Mouse (Mus musculus) CD4-positive, CD25-positive, alpha-beta regulatory T cell, adult 2 months (primary cell): ENCODE results near the gene Pik3r6.
A peak's percentile ranks its signal among the peaks of the same experiment; 100 is the strongest.

ENCODE experiments used
- DNase-seq: peaks from one replicate; pipeline ENCODE4 v3.0.0-alpha.2; 2012; ENCODE audit warnings: low read depth, low spot score

Pik3r6 gene

DNA sequence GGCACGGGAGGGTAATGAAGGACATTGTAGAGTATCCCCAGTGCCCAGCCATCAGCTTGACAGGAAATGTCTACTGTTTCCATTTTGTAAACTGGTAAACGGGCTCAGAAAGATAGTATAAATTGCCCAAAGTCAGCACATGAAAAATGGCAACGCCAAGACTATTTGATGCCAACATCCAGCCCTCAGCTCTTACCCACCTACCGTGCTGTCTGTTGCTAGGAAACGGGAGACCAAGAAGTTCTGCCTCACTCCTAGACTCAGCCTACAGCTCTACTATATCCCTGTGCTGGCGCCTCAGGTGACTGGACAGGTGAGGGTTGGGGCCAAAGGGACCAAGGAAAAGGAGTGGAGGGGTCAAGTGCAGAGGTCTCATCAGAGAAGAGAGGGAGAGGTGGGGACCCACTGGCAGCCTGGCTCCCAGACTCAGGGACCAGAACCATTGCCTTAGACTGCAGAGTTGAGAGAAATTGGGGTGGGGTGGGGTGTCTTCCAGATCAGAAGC, 31.2 kb downstream of the Pik3r6 start:
- DNase-seq, result no peak

DNA sequence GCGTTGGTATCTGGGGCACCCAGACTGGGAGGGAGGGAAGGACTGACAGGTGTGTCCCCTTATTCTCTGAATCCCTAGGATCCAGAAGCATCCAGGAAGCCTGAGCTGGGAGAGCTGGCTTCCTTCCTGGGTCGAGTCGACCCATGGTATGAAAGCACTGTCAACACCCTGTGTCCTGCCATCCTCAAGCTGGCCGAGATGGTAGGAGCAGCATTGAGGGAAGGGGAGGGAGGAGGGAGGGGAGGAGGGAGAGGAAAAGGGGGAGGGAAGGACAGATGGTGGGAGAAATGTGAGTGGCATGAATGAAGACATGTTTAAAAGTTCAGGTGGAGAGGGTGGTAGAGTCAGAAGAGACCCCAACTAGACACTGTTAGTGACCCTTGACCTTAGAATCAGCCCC, 33.2 kb downstream of the Pik3r6 start:
- DNase-seq, result no peak

DNA sequence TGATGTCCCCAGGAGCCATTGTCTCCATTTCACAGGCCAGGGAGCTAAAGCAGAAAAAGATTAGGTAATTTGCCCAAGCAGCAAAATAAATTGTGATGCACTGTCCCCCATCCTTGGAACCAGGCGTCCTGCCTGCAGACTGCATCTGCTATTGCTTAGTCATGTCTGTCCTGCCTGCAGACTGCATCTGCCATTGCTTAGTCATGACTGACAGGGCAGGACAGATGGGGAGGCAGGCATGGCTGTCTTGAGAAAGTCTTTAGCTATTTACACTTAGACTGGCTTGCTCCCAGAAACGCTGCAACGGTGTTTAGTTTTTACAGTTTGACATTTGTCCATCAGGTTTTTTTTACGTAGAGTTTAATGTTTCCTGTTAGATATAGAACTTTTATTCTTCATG, 33.6 kb downstream of the Pik3r6 start:
- DNase-seq, result no peak

DNA sequence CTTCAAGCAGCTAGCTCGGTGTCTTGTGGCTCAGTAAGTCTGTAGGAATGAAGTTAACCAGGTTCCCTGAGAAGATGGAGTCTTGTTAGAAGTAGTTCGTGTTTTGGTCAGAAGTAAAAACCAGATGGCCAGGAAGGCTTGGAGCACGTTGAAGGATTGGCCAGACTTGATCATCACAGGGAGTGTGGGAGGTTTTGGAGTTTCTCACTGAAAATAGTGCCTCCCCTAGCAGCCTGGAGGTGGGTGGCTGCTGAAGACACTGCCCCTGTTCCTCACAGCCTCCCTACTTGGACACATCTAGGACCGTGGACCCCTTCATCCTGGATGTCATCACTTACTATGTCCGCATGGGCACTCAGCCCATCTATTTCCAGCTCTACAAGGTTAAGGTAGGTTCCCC, 36.8 kb downstream of the Pik3r6 start:
- DNase-seq, result no peak

DNA sequence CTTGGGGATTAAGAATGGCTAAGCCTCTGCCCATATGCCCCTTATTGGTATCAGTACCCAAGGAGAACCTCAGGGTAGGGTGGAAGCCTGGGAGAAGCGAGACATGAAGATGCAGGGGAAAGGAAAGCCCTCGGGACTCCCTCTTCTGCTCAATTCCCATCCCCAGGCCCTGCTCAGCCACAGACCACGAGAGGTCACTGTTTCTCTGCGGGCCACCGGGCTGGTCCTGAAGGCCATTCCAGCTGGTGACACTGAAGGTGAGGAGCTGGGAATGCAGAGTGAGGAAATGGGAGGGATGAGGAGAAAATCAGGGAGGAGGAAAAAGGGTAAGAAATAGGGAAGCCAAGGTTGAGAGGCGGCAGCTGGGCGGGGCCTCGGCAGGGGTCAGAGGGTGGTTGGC, 41.7 kb downstream of the Pik3r6 start:
- DNase-seq, result no peak

DNA sequence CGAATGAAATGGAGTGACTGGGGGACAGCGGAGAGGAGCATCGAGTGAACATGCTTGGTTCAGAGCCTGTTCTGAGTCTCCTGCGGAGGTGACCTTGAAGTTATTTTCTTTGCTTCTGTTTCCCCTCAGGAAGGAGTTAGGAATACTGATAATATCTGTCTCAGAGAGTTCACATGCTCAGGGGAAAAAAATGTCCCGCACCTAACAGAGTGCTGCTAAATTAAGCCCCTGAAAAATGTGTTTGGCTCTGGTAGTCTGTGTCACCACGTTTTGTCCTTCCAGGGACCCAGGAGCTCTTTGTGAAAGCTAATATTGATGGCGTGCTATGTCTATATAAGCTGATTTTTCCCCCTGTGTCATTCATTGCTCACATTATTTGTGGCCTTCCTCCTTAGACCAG, 42.4 kb downstream of the Pik3r6 start:
- DNase-seq, result no peak

DNA sequence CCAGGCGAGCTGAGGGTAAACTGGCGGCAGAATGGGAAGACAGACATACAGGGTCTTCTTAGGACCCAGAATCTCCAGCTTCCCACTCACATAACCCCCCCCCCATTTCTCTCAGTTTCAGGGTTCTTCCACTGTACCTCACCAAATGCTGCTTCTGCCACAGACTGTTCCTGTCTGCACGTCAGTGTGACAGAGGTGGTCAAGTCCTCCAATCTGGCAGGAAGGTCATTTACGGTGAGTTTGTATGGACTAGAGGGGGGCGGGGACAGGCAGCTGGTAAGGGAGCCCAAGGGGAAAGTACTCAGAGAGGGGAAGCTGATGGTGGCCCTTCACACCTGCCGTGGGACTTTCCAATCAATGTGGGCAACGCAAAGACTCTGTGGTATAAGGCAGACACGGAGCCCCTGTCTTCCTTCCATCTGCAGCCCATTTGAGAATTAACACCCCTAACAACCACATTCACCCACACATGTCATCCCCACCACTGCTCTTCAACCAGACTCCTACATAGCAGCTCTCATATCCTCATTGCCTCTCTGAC, 42.9 kb downstream of the Pik3r6 start:
- no peak for DNase-seq

DNA sequence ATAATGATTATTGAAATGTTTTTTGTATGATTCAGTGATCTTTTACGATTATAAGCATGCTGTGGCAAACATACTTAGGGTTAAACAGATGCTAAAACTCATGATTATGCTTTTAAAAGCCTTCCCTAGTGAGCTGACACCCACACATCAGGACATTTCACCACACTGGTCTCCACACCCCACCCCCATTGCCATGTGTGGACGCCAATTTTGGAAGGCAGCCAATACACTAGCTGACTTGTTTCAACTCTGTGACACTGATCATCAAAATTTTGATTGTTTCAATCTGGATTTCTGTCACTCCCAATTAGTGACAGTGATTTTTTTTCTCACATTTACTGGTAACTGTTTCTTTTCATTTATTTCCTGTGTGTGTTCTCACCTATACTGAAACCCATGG, 44.7 kb downstream of the Pik3r6 start:
- DNase-seq, result no peak

DNA sequence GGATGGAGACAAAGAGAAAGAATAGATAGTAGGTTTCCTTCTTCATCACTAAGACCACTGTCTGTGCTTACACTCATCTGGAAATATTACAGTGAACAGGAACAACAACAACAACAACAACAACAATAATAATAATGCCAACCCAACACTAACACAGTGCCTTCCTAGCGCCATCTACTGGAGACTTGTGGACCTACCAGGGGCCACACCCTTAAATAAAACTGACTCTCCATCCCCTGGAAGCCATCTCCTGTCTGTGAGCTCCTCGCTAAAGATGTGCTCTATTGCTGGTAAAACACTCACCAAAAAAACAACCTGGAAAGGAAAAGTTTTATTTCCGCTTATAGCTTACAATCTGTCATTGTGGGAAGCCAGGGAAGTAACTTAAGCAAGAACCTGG, 46.8 kb downstream of the Pik3r6 start:
- peak; percentile 71 for DNase-seq

DNA sequence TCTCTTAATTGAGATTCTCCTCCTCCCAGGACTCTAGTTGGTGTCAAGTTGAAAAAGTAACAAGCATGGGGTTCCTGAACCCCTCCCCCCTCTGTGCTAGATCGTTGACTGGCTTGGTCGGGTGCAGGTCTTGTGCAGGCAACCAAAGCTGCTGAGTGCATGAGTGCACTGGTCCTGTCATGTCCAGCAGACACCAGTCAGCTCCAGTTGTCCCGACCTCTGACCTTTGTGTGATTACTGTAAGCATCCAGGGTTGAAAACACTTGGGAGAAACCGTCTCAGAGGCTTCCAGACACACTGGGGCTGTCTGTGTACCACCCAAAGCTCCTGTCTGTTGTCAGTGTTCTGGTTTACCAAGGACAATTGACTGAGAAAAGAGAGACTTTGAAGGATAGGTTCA, 47.5 kb downstream of the Pik3r6 start:
- no peak for DNase-seq

DNA sequence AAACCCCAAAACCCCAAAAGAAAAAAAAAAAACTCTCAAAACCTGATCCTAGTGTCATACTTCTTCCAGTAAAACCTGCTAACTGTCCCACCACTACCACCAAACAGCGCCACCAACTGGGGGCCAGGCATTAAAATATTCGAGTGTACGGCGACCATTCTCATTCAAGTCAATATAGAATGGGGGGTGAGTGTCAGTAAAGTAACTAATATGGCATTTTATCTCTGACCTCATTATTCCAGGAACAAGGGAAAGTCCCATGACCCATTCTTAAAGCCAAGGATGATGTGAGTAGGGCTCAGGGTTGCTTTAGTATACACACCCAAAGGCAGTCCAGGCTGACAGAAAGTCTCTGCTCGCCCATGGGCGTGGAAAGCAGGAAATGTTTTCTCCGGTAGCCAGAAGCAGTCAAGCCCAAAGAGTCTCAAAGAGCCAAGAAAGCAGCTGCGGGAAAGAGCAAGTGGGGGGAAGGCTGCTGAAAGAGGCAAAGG, 51.2 kb downstream of the Pik3r6 start:
- peak; percentile 61 for DNase-seq

DNA sequence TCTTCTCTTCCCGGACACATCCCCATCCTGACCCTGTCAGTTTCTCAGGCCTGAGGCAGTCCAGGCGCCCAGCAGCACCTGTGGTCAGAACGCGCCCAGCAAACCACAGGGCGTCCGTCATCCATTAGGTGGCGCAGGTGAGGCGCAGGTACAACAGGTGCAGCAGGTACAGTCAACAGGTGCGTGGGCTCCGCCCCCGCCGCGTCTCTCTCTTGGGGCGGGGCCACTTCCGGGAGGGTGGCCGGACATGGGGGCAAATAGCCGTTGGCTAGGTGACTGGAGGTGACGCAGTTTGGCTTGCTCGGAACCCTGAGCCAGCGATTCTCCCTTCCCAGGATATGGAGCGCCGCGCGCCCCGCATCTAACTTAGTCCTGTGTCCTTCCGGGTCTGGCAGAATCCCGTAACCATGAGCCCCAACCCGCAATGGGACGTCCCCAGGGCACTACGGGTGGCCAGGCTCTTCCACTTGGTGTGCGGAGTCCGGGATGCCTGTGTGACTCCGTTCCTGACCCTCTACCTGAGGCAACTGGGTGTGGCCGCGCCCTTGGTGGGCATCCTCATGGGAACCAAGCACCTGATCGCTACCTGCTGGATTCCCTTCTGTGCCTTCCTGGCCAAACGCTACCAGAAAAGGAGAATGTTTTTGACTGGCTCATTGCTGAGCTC, 53.2 kb downstream of the Pik3r6 start, which contains the start of gene Mfsd6l:
Mfsd6l (plus strand) TSS at position 269 of the 667 bp plus-strand sequence.
- no peak for DNase-seq

DNA sequence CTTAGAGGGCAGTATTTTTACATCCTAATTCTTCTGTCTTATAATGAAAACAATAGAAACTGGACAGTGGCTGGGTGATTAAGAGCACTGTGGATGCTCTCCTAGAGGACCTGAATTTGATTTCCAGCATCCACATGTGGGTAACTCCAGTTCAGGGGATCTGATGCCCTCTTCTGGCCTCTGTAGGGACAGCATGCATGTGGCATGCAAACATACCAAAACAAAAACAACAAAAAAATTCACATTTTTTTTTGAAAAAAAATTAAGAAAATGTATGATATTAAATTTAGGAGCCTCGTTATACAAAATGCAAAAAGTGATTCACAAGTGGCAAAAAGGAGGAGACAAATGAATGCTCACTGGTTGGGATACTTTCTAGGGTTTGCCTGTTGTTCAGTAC, 56.7 kb downstream of the Pik3r6 start:
- peak; percentile 38 for DNase-seq

DNA sequence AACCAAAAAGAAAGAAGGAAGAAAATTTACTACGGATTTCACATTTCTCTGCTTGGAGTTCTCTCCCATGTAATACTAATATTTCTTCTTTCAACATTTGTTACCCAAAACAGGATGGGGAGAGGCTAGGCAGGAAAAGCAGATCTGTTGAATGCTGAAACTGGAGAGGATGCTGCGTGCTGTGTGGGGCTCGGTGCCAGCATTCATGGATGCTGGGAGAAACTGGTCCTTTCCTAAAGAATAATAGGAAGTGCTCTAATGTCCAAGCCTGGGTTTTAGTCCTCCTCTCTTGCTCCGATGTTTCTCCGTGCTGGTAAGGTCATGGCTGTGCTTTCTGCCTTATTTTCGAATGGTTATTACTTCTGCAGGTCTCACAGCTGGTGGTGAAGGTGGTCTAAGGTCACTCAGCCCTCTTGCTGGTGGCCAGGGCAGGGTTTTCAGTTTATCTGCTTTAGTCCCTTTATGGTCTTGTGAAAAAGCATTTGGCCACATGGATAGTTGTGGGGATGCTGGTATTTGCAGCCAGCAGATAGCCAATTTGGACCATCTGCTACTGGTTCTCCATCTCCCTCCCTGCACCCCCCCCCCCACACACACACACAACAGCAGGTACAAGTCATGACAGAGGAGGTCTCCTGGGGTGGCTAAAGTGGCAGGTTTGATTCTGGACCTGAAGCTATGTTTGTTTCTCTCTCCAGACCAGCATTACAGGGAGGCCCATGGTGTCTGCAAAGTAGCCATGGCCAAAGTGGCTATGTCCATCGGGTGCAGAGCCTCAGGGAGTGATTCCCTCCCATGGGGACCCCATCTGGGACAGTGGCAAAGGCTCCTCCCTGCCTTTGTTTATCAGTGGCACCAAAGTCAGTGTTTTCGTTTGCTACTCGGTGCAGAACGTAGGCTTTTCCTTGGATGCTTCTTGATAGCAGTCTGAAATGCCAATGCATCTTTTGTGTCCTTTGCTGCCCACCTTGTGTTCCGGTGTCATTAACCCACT, 59.4 kb downstream of the Pik3r6 start:
- no peak for DNase-seq

DNA sequence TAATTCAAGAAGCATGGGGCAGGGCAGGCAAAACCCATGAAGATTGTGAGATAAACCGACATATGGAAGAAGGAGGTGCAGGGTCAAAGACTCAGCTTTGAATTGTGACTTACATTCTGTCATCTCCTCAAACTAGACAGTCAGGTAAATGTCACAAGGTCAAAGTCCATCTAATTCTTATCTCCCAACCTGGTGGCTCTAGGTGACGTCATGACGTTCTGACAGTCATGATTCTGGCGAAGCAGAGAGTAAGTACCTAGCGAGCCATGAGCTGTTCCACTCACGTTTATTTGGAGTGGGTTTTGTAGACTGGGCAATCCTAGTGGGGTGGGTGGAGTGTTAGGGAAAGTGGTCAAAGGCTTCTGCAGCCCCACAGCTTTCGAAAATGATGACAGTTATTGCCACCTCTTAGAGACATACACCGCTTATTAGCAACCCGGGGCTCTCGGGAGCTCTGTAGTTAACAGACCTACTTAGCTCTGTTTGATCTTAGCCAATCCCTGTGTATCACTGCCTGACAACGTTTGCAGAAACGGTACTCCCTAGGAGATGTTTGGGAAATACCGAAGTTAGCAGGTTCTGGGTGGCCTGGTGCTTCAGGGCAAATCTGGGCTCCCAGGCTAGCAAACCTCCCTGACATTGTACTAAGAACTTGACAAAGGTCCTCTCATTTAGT, 61.7 kb downstream of the Pik3r6 start:
- no peak for DNase-seq

DNA sequence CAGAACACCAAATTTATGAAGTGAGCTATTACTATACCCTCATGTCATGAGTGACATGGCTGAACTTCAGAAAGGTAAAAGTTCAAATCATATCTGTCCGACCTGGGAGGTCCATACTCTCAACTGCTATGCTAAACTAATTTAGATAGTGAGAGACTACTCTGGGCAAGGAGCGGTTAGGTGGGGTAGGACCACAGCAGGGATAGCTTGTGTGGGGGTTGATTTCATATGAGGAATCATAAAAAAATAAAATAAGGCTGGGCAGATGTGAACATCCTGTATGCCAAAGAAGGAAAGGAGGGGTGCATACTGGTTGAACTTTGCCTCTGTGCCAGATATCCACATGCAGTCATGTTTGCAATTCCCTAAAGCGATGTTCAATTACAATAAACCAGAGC, 62.2 kb downstream of the Pik3r6 start:
- no peak for DNase-seq

DNA sequence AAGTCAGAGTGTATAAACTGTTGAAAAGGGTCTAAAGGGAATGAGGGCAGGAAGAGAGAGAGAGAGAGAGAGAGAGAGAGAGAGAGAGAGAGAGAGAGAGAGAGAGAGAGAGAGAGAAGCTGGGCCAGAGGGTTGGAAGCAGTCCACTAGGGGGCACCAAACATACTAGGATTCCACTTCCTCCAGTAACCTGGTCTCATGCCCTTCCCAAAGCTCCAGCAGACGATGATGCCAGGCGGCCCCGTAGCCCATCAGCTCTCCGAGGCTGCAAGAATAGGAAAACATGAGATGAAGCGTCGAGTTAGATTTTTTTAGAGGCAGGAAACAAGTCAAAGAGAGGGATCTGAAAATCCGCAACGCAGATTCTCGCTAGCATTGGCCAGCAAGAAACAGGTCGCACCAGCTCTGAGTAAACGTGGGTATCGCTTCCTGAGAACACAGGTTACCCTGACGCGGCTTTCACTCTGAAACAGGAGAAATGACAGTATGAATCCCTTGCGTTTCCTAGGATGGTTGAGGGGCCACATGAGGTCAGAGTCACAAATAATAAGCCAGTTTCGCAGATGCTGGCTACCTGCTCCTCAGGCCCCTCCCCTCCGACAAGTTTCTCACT, 63.7 kb downstream of the Pik3r6 start:
- peak; percentile 69 for DNase-seq

DNA sequence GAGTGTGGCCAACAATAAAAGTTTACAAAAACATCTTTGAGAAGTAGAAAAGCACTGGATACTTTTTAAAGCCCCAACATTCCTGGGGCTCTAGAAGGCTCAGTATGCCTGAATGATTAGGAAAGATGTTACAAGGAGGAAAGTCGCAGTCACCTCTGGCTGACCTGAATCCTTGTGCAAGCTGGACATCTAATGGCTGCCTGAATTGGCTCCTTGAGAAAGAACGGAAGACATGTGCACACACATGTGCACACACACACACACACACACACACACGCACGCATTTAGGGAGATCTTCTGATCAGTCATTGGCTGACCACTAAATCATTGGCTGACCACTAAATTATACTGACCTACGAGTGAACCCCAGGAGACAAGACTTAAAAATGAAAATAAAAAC, 68.0 kb downstream of the Pik3r6 start:
- DNase-seq, result no peak

DNA sequence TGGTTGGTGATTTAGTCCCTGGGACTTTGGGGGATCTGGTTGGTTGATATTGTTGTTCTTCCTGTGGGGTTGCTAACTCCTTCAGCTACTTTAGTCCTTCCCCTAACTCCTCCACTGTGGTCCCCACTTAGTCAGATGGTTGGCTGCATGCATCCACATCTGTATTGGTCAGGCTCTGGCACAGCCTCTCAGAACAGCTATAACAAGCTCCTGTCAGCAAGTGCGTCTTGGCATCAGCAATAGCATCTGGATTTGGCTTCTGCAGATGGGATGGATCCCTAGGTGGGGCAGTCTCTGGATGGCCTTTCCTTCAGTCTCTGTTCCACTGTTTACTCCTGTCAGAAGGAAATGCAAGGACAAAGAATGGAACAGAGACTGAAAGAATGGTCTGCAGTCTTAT, 74.3 kb downstream of the Pik3r6 start:
- no peak for DNase-seq

DNA sequence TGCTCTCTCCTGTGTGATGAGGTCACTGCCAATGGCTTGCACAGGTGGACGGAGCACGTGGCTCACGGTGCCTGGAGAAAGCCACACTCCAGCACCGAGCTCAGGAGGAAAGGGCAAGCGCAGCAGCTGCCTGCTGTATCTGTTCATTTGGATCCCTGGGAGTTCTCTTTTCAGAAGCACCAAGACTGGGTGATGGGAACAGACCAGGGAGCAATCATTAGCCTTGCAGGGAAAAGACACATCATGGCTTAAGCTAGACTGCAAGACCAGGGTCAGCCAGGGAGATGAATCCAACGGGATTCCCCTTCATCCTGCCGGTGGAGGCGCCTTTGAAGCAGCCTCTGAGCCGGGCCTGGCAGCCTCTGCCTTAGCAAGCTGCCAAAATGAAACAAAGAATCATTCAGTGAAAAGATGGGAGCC, 76.7 kb downstream of the Pik3r6 start:
- DNase-seq, result no peak

DNA sequence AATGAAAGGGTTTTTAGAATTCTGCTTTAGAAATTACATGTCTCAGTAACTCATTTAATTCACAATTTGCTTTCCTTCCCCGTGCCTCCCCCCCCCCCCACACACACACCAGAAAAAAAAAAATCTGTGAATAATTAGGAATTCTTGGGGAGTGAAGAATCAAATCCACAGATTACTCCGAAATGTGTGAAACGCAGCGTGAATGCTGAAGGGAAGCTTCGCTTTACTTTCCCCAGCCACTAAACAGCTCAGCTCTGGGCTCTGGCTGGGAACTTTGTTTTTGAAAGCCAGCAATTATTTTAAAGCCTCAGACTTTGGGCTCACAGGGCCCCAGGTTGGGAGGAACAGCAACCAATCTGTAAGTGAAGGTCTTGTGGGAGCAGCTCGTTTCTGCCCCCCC, 77.7 kb downstream of the Pik3r6 start:
- no peak for DNase-seq
